Mouse (Mus musculus) megakaryocyte, embryonic 14.5 days (primary cell): ENCODE measurements around the gene 1700037H04Rik.

Experiments
- FLI1 ChIP-seq: IDR thresholded peaks from 2 replicates; pipeline ENCODE4 v1.6.1; 2012; ENCODE audit warnings: low read length, inconsistent platforms, mixed read lengths
- GATA1 ChIP-seq: IDR thresholded peaks from 3 replicates; pipeline ENCODE4 v1.6.1; 2012; ENCODE audit warnings: mixed read lengths, low read length, inconsistent platforms, borderline replicate concordance

GRCm38 (mm10) chr2:131147043-131147365 lies 12.9 kb downstream of the 1700037H04Rik start:
- TF ChIP-seq GATA1 (no peak), FLI1 (no peak)
